Mouse (Mus musculus) right cerebral cortex, adult 18-20 months (tissue): ENCODE measurements at regions not wholly inside any gene's neighbourhood (a gene's known extent, or its start where the extent isn't known, plus 50 kb on each side); places are given as distances from the start of the nearest gene placed in this dataset.
A peak's percentile ranks its signal among the peaks of the same experiment; 100 is the strongest.

ENCODE experiments used
- DNase-seq: peaks from one replicate; pipeline ENCODE4 v3.0.0; 2022; ENCODE audit warnings: mixed read lengths

DNA sequence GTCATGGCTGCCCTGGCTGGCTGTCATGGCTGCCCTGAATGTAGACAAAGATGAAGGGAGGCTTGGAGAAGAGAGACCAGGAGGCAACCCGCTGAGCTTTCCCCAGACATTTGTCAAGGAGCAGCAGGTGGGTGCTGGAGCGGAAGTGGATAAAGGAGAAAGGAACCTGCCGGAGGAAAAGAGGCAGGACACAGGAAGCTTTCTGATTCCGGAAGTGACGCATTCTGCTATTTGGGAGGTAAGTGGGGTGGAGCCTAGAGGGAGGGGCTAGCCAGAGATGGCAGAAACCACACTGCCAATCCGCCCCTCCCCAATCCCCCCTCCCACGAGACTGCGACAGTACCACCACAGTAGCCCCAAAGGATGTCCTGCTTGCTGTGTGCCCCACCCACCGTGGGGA lies 80.1 kb downstream of the Gm572 start:
- DNase-seq = no peak

GRCm38 (mm10) chr4:148723934-148724719 lies 80.1 kb upstream of the Casz1 start:
- no peak for DNase-seq

DNA sequence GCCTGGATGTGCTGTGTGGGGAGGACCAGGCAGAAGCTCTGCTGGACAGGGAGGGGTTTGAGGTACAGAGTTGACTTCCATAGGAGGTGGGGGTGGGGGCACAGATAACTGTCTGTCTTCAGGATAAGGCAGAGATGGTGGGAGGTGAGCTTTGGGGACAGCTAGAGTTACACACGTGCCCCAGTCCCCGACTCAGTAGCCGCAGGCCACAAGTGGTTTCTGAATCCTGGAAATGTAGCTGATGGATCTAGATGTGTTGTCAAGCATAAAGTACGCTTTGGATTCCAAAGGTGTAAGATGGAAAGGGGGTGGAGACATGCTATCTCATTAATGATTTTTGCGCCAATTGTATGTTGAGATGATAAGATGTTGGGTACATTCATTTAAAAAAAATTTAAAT lies 75.4 kb upstream of the Casz1 start:
- DNase-seq = no peak

- no peak for DNase-seq
These were observed 72.6 kb upstream of the Casz1 start for GRCm38 (mm10) chr4:148731586-148731985.

DNA sequence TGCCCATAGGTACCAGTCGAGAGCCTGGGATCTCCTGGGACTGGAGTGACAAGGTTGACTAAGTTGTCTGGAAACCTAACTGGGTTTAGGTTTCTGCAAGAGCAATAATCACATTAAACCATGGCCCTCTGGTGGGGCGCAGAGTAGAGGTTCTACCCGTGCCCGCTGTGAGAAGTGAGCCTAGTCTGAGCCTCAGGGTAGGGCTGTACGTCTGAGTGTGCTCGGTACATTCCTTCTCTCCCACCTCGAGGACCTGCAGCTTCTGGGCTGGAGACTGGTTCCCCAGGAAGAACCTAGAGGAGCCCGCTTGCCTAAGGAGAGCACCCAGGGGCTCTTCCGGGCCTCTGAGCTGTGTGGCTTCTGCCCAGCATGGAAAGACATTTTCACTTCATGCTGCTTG lies 70.2 kb upstream of the Casz1 start:
- no peak for DNase-seq

DNA sequence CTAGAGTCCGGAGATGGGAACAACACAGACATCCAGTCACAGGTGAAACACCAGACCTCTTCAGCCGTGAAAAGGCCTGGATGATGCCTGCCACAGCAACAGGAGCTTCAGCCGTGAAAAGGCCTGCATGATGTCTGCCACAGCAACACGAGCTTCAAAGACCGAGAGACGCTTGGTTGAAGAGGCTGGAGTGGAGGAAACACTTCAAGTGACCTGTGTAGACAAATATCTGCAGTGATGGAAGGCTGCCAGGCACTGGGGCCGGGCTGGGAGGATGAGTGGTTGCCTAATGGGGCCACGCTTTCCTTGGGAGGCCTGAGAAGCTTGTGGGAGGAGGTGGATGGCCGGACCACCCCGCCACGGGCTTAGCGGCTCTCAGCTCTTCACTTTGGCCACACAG lies 69.7 kb upstream of the Casz1 start:
- DNase-seq = no peak

DNA sequence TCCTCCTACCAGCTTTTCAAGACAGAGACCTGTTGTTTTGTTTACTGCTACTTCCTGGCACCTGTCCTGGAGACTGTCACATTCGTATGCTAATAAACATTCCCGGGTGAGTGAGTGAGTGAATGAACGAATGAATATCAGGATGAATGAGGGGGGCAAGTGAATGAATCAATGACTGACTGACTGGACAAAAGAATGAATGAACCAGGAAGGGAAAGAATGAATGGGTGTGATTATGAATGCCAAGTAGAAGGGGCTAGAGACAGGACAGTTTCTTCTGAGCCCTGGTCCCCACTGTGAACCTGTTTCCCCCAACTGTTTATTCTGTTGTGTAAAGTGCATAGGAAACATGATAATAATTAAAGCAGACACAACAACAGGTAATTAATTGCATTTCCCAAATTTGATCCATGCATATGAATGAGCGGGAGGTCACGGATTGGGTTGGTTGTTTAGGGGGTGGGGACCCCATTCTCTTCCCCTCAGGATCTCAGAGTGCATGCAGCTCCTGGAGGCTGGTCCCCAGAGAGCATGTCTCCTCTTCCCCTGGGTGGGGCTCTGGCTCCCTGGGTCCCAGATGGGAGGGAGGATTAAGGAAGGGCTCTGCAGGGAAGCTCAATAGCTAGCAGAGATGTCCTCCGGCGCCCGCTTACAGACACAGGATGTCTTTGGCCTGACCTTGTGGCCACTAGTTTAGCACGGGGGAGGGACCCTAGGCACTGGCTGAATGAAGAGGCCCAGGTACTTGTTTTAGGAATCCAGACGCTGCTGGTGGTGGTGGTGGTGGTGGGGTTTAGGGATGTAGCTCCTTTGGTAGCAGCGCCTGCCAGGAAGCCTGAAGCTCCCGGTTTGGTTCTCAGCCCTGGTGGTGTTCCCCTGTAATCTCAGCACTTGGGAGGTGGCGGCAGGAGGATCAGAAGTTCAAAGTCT lies 65.4 kb upstream of the Casz1 start:
- DNase-seq = no peak

DNA sequence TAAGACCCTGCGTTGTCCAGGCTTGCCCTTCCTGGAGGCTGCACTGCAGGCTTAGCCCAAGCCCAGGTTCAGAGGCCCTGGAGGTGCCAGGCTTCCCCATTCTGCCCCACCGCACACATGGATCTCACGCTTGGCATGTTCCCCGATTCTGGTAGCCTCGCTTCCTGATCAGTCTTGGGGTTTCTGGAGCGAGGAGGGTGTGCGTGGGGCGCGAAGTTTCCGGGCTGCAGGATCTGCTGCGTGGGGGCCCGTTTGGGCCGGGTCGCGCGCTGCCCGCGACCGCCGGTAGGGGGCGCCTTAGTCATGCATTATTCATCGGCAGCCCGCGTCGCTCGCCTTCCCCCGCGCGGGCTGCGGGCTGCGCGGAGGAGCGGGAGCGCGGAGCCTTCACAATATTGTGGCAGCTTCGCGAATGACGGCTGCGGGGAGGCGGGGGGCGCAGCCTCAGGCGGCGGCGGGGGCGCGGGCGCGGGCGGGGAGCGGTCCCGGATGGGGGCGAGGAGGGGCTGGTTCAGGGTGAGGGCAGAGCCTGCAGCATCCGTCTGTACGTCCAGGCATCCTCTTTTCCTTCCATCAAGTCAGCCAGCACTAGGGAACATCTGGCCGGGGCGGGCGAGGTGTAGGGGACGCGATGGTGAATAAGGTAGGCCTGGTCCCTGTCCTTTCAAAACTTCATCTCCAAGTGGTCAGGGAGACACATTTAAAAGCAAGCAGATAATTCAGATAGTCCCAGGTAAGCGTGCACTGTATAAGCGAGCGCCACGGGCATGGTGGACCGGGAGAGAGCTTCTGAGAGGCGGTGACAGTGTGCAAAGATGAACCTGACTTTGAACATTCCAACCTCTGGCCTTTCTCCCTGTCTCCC lies 61.4 kb upstream of the Casz1 start:
- peak; percentile 67 for DNase-seq

DNA sequence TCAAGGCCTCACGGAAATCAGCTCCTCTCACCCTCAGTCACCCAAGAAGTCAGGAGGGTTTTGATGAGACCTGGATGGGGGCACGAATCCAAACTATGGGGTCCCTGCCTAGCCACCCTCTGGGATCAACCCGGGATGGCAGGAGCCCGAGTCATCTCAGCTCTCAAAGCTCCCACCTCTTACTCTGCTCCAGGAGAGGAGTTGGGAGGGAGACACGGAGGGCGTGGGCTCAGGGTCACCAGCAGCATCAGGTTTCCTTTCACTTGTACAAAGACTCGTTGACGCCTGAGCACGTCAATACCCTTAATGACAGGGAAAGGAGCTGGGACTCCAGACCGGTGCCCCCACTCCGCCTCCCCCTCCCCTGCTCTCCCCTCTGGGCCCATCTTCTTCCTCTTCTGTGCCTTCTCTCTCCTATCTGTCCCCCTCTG lies 60.8 kb upstream of the Casz1 start:
- DNase-seq = no peak

DNA sequence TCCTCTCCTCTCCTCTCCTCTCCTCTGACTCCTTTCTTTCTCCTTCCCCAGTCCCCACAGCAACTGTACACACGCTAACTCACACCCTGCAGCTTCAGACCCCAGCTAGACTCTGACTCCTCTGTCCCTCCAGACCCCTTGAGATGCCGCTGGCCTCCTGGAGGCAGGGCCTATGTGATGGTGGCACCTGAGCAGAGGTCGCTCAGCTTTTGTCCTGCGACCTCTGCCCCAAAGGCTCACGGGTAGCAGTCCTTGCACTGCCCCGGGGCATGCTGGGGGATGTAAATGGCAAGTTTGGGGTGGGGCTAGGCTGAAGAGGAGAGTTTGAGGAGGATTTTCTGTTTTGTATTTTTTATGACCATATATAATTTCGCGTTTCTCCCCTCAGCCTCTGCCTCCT lies 60.2 kb upstream of the Casz1 start:
- DNase-seq = no peak

- DNase-seq = no peak
These were observed 57.5 kb upstream of the Casz1 start for GRCm38 (mm10) chr4:148746460-148747314.

- DNase-seq = no peak
These were observed 56.9 kb upstream of the Casz1 start for GRCm38 (mm10) chr4:148747315-148747644.

DNA sequence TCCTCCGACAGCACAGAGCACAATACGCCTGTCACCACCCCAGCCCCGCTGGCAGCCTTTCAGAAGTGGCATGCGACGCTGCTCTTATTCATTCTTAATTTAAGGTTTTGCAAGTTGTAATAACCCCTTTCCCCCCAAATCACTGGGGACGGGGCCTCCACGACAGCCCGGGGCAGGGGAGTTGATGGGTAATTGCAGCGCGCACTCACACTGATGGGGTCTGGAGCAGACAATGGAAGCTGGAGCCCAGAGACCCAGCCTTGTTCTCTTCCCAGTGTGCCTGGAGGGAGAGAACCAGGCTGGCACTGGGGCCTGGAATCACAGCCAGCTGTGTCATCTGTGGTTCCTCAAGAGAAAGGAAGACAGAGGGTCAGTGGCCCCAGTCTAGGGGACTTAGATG lies 54.2 kb upstream of the Casz1 start:
- DNase-seq = no peak

DNA sequence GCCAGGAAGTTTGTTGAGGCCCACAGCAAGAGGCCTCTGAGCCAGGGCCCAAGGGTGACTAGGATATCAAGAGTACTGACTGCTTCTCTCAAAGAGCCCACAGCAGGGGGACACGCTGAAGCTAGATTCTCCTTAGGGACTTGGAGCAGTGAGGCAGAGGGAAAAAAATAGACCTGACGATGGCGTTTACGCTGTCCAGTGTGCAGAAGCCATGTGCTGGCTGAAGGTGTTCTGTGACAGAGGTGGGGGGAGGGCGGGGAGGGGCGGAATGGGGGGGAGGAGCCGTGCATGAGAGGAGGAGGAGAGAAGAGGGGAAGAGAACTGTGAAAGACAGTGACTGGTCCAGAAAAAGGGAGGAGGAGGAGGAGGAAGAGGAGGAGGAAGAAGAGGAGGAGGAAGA lies 52.6 kb upstream of the Casz1 start:
- no peak for DNase-seq

DNA sequence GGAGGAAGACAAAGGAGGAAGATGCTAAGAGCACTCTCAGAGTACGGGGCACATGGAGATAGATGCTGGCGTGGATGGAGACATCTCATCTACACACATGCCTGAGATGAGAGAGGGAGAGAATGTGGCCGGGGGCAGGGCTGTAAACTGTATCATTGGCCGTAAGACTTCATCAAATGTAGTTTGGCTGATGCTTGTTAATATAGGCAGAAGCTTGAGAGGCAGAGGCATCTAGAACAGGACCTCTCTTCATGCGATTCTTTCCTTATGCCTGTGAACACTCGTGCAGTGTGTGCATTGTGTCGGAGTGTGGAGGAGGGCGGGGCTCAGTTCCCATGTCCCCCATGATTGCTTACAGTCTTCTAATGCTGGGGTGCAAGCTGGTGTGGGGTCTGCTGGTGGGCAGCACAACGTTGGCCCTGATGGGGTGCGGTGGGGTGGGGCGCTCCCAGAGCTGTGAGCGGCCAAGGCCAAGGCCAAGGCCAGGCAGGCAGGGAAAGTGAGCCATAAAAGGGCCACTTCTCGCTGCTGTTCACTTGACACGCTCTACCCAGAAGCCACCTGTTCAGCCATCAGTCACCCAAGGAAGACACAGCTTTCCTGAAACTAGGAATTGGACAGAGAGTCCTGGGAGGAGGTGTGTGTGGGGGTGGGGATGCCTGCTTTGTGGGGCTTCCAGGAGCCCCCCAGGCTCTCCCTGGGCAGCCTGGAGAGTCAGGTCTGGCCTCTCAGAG lies 51.7 kb upstream of the Casz1 start:
- DNase-seq = no peak

DNA sequence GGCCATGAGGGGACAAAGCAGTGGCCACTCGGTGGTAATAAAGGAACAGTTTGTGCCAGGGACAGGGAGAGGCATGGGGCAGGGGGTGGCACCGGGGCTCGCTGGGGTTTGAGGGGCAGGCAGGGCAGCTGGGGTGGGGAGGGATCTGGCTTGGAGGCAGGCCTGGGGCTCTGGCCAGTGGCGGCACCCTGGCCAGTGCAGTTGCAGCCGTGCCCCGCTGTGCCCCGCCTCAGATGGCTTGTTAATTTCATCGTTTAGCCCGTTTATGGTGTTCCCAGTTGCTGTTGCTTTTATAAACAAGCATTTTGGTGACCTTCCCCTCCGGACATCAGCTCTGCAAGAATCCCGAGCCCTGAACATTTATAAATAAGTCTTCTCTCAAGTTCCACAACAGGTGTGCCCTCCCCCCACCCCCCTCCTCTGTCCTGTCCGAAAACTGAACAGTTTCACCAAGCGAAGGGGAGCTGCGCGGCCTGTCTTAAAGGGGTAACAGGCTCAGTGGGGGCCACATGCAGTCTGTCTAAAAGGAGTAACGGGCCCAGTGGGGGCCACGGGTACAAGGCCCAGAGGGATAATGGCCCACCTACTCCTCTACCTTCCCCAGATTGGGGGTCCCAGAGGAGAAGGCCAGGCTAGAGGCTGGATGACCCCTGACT lies 51.0 kb upstream of the Casz1 start:
- no peak for DNase-seq

DNA sequence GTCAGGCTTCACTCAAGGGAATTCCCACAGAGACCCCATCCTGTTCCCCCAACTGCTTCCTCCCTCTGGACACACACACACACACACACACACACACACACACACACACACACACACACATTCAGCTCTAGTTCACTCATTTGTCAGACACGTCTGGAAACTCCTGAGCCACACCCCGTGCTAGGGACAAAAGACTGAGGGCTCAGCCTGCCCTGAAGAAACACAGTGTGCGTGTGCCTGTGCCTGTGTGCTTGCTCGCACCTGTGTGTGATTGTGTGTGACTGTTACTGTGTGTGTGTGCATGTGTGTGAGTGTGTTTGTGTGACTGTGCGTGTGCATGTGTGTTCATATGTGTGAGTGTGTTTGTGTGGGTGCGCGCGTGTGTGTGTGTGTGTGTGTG lies 50.4 kb upstream of the Casz1 start:
- no peak for DNase-seq
